Mouse (Mus musculus) hindbrain, embryonic 10.5 days (tissue): Measurements from ENCODE around the gene Spocd1. TPM values are rescaled to one million over a fixed set of nuclear protein-coding genes. Genes with fewer than 3 reads are reported as not detected.

Experiments
- DNase-seq: peaks from one replicate; pipeline ENCODE4 v3.0.0-alpha.2; 2017; ENCODE audit warnings: low spot score
- H3K27ac ChIP-seq: fragments of 300-500 bp; sonication (generic); 2 replicates; pipeline ENCODE4 v1.5.1; 2016; ENCODE audit warnings: mild to moderate bottlenecking, moderate library complexity
- H3K27me3 ChIP-seq: fragments of 300-500 bp; sonication (generic); 2 replicates; pipeline ENCODE4 v1.6.1; 2016; ENCODE audit warnings: mild to moderate bottlenecking; ENCODE audit not compliant: poor library complexity, insufficient read depth, severe bottlenecking
- H3K36me3 ChIP-seq: fragments of 300-500 bp; sonication (generic); 2 replicates; pipeline ENCODE4 v1.6.1; 2016; ENCODE audit warnings: mild to moderate bottlenecking, moderate library complexity
- H3K4me1 ChIP-seq: fragments of 300-500 bp; sonication (generic); replicated peaks from 2 replicates; pipeline ENCODE4 v1.6.1; 2016; ENCODE audit warnings: mild to moderate bottlenecking
- H3K4me3 ChIP-seq: fragments of 300-500 bp; sonication (generic); 2 replicates; pipeline ENCODE4 v1.5.1; 2016; ENCODE audit warnings: mild to moderate bottlenecking, moderate library complexity
- H3K9me3 ChIP-seq: fragments of 300-500 bp; sonication (generic); 2 replicates; pipeline ENCODE4 v1.6.1; 2016; ENCODE audit warnings: mild to moderate bottlenecking, moderate library complexity
- WGBS: fragments of 180-500 bp; shearing (Covaris S2); methylation state at CpG from one replicate; pipeline ENCODE4 v1.1.7; 2016; 5-methylcytosine and 5-hydroxymethylcytosine counted together
- polyA plus RNA-seq: library from polyadenylated mRNA; unstranded; fragments of >200 nt; fragmentation: Nextera tagmentation; extraction: Ambion mirVana; gene quantifications from 2 replicates; pipeline ENCODE4 v1.2.1, GENCODE M21; 2016

Gene Spocd1
- polyA plus RNA-seq, 1 experiment from 2014 or later: 0.05 TPM

DNA sequence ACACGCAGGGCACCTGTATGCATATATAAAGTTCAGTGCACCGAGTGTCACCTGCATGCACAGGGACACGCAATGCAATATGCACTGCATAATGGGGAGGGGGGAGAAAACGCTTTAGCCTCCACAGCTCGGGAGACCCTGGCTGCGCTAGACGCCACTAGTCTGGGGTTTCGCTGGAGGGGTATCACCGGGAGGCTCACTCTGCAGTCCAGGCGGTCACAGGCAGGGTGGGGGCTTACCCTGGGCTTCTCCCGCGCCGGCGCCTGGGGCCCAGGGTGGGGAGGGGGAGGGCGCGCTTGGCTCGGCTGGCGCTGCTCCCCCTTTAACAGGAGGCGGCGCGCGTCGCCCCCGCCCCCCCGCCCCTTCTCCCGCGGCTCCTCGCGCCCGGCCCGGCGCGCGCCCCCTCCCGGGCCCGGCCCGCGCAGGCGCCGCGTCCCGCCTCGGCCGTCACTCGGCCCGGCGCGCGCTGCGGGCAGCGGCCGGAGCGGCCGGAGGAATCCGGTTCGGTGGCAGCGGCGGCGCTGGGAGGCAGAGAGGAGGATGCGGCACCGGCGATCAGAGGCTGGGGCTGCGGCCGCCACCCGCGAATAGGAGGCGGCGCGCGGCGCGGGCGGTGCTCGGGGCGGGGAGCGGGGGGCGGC is 55.5 kb downstream of the Spocd1 start, which contains the start of gene Adgrb2:
Adgrb2 (plus strand) TSS at position 450 of the 641 bp plus-strand sequence.
- peaks cover 87% of the 10 kb centered on the region for H3K4me1 ChIP-seq
- WGBS: 2% methylated on average over 72 of the region's 77 CpGs
- no peaks in the 10 kb centered on the region for H3K9me3 ChIP-seq
- no peaks in the 10 kb centered on the region for H3K36me3 ChIP-seq
- H3K4me3 ChIP-seq: peak within 1 kb of the TSS; percentile 75
- no peak for DNase-seq
- peaks cover 96% of the 10 kb centered on the region for H3K27me3 ChIP-seq
- peak within 1 kb of the TSS; percentile 86 for H3K27ac ChIP-seq

DNA sequence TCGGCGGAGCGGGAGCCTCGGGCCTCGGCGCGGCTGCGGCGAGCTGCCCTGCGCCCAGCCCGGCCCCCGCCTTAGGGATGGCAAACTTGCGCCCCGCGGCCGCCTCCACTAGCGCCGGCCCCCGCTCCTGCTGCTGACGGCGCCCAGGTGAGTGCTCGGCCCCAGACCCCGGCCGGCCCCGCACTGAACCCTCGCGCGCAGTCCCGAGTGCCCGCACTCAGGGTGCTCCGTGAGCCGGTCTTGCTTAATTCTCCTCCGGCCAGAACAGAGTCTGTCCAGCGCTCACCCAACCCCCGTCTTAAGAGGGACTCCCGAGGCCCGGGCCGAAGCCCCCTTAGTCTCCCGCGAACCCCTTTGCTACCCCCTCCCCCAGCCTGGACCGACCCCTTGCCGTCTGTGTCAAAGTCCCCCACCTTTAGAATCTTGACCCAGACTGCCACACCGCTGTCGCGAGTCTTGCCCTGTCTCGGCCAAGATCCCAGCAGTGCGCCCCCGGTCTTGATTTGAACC is 56.2 kb downstream of the Spocd1 start:
- DNase-seq: peak; percentile 56
- Histone ChIP-seq H3K4me1 (peaks cover 90% of the 10 kb centered on the region), H3K27ac (peak overlapping the region; percentile 86), H3K27me3 (peaks cover 96% of the 10 kb centered on the region), H3K9me3 (no peaks in the 10 kb centered on the region), H3K4me3 (peak overlapping the region; percentile 75), H3K36me3 (no peaks in the 10 kb centered on the region)
- 3% methylated on average over 48 of the region's 48 CpGs for WGBS

DNA sequence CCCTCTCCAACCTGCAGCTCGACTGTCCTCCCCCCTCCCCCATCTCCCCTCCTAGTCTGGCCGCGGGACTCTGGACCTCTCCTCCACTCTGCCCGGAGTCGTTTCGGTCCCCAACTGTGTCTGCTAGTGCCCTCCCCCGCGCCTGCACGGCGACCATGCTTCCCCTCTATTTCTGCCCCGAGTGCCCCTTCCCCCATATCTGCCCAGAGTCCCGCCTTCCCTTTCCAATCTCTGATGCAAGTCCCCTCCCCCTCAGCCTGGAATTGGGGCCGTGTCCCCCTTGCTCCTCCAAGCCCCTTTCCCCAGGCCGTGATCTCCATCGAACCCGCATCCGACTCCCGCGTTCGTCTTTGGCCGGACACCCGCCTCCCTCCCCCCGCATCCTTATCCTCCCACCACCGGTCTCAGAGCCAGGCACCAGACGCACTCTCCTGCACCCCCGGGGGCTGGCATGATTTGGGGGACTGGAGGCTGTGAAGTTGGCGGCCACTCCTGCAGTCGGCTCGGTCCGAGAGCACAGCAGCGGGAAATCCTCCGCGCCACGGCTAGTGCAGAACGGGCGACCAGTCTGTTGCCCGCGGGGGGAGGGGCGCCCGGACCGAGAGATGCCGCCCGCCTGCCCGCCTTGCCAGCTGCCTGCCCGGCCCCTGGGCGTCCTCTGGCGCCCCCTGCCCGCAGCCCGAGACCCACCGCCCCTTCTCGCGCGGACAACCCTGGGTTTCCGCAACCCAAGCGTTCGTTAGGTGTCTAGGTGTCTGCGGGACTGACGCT is 56.8 kb downstream of the Spocd1 start:
- no peaks in the 10 kb centered on the region for H3K36me3 ChIP-seq
- peaks cover 93% of the 10 kb centered on the region for H3K27me3 ChIP-seq
- H3K4me3 ChIP-seq: peak overlapping the region; percentile 75
- peak; percentile 71 for DNase-seq
- H3K27ac ChIP-seq: peak overlapping the region; percentile 86
- H3K9me3 ChIP-seq: no peaks in the 10 kb centered on the region
- WGBS: under 1% methylated on average over 58 of the region's 58 CpGs
- peaks cover 89% of the 10 kb centered on the region for H3K4me1 ChIP-seq

GRCm38 (mm10) chr4:129987825-129988504 is 58.9 kb downstream of the Spocd1 start:
- H3K4me1 ChIP-seq: peaks cover 79% of the 10 kb centered on the region
- DNase-seq: peak; percentile 78
- peak overlapping the region; percentile 85 for H3K27ac ChIP-seq
- H3K27me3 ChIP-seq: peaks cover 76% of the 10 kb centered on the region
- no peaks in the 10 kb centered on the region for H3K9me3 ChIP-seq
- peaks cover 11% of the 10 kb centered on the region; the same call in 1 of the 2 replicates for H3K36me3 ChIP-seq
- peak overlapping the region; percentile 62 for H3K4me3 ChIP-seq
- WGBS: under 1% methylated on average over 53 of the region's 53 CpGs

DNA sequence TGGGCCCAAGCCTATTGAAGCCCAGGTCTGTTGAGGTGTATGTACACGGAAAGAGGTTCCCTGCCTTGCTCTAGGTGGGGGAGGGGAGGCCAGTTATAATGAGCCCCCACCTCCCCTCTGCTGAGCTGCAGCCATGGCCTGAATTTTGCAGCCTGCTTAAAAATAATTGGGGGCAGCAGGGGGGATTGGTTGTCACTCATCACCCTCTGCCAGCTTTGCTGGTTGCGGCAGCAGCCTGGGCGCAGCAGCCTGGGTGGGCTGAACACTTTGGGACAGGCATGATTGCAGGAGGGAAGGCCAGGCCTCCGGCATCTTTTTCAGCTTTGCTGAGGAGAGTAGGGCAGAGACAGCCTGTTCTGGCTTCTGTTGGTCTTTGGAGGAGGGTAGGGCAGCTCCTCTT is 60.9 kb downstream of the Spocd1 start:
- 60% methylated on average over 4 of the region's 4 CpGs for whole genome bisulfite sequencing
- Histone ChIP-seq H3K27ac (0 out of 2 replicates have a peak overlapping the region, but pooled peaks have one; percentile 40), H3K4me1 (peaks cover 74% of the 10 kb centered on the region), H3K27me3 (peaks cover 70% of the 10 kb centered on the region), H3K9me3 (no peaks in the 10 kb centered on the region), H3K4me3 (no peak overlapping the region), H3K36me3 (peaks cover 18% of the 10 kb centered on the region)
- DNase-seq: no peak

GRCm38 (mm10) chr4:129992720-129993119 is 63.7 kb downstream of the Spocd1 start:
- peaks cover 18% of the 10 kb centered on the region for H3K36me3 ChIP-seq
- no peak for DNase-seq
- no peaks in the 10 kb centered on the region for H3K9me3 ChIP-seq
- no peak overlapping the region for H3K27ac ChIP-seq
- peaks cover 52% of the 10 kb centered on the region for H3K4me1 ChIP-seq
- peaks cover 59% of the 10 kb centered on the region for H3K27me3 ChIP-seq
- H3K4me3 ChIP-seq: no peak overlapping the region
- WGBS: 77% methylated on average over 16 of the region's 16 CpGs

GRCm38 (mm10) chr4:129993213-129993612 is 64.2 kb downstream of the Spocd1 start:
- 93% methylated on average over 5 of the region's 5 CpGs for WGBS
- Histone ChIP-seq H3K9me3 (no peaks in the 10 kb centered on the region), H3K27me3 (peaks cover 58% of the 10 kb centered on the region), H3K4me1 (peaks cover 52% of the 10 kb centered on the region), H3K36me3 (peaks cover 18% of the 10 kb centered on the region), H3K4me3 (no peak overlapping the region), H3K27ac (no peak overlapping the region)
- no peak for DNase-seq

DNA sequence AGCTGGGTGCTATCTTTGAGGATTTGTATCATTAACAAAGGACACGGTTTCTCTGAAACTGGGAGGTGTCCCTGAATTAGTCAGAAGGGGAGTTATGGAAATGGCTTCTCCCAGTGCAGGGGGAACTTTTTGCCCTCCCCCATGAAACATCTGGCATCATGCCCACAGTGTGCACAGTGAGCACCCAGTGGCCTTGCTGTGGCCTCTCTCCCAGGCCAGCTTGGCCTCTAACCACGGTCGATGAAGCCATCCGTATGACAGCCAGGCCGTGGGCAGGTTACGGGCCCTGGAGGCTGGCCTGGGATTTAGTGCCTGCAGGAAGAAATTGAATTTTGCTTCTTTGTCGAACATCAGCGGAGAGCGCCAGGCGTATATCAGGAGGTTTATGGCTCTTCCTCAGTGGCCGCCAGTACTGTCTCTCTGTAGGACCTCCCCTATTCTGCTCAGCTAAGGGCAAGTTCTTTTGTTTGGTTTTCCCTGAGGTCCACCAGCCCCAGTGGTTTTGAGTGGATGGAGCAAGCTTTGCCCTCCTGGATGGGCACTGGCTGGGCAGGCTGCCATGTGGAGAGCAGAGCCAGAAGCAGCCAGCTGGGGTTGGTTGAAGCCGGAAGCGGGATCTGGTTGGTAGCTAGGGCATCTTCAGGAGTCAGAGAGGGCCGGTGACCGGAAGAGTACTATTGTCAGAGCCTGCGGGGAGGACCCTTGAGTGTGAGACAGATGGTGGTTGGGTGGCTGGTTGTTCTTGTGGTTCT is 65.1 kb downstream of the Spocd1 start:
- H3K4me3 ChIP-seq: no peak overlapping the region
- DNase-seq: no peak
- WGBS: 92% methylated on average over 16 of the region's 16 CpGs
- peaks cover 18% of the 10 kb centered on the region for H3K36me3 ChIP-seq
- H3K27ac ChIP-seq: no peak overlapping the region
- H3K27me3 ChIP-seq: peaks cover 58% of the 10 kb centered on the region
- no peaks in the 10 kb centered on the region for H3K9me3 ChIP-seq
- H3K4me1 ChIP-seq: peaks cover 48% of the 10 kb centered on the region

GRCm38 (mm10) chr4:129994728-129995127 is 65.7 kb downstream of the Spocd1 start:
- peaks cover 47% of the 10 kb centered on the region for H3K4me1 ChIP-seq
- H3K27ac ChIP-seq: no peak overlapping the region
- 87% methylated on average over 5 of the region's 5 CpGs for WGBS
- H3K9me3 ChIP-seq: no peaks in the 10 kb centered on the region
- H3K36me3 ChIP-seq: peaks cover 18% of the 10 kb centered on the region
- H3K4me3 ChIP-seq: no peak overlapping the region
- DNase-seq: no peak
- peaks cover 58% of the 10 kb centered on the region for H3K27me3 ChIP-seq

GRCm38 (mm10) chr4:129995255-129995654 is 66.2 kb downstream of the Spocd1 start:
- DNase-seq: no peak
- Histone ChIP-seq H3K4me3 (no peak overlapping the region), H3K36me3 (peaks cover 18% of the 10 kb centered on the region), H3K27ac (no peak overlapping the region), H3K9me3 (no peaks in the 10 kb centered on the region), H3K4me1 (peaks cover 44% of the 10 kb centered on the region), H3K27me3 (peaks cover 53% of the 10 kb centered on the region)
- WGBS: 87% methylated on average over 8 of the region's 8 CpGs

- H3K36me3 ChIP-seq: peaks cover 18% of the 10 kb centered on the region
- H3K27ac ChIP-seq: no peak overlapping the region
- peaks cover 49% of the 10 kb centered on the region for H3K27me3 ChIP-seq
- no peak overlapping the region for H3K4me3 ChIP-seq
- WGBS: 74% methylated on average over 4 of the region's 4 CpGs
- no peaks in the 10 kb centered on the region for H3K9me3 ChIP-seq
- no peak for DNase-seq
- H3K4me1 ChIP-seq: peaks cover 45% of the 10 kb centered on the region
Measured at GRCm38 (mm10) chr4:129996015-129996414, 67.0 kb downstream of the Spocd1 start.

DNA sequence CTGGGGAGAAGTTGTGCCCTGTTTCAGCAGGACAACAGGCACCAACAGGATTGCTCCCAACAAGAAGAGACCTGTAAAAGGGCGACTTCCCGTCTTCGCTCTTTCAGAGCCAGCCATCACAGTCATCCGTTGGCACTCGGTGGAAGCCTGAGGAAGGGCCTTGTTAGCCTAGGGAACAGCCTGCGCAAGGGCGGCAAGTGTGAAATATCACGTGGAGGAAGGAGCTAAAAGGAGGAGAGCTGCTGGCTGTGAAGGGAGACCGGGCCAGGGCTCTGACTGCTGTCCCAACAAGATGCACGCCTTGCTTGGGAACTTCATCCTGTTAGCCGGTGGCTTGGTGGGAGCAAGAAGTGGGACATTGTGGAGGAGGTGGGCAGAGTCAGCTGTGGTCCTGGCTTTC is 69.1 kb downstream of the Spocd1 start:
- Histone ChIP-seq H3K27me3 (peaks cover 43% of the 10 kb centered on the region), H3K36me3 (peaks cover 5% of the 10 kb centered on the region), H3K4me3 (no peak overlapping the region), H3K4me1 (peaks cover 45% of the 10 kb centered on the region), H3K27ac (no peak overlapping the region), H3K9me3 (no peaks in the 10 kb centered on the region)
- DNase-seq: no peak
- 65% methylated on average over 11 of the region's 11 CpGs for WGBS
